Mouse (Mus musculus) heart, embryonic 16.5 days (tissue): Measurements from ENCODE around the gene Plcb4. TPM values are rescaled to one million over a fixed set of nuclear protein-coding genes. Genes with fewer than 3 reads are reported as not detected.
A peak's percentile ranks its signal among the peaks of the same experiment; 100 is the strongest.

Experiments used
- ATAC-seq: fragments of 200-750 bp; cut with Nextera tagmentation; replicated peaks from 2 replicates; pipeline ENCODE4 v1.8.0; 2017; ENCODE audit warnings: moderate number of reproducible peaks; ENCODE audit not compliant: insufficient read depth, low FRiP score; ENCODE audit errors: extremely low read depth
- H3K27ac ChIP-seq: fragments of 300-500 bp; sonication (generic); 2 replicates; pipeline ENCODE4 v1.5.1; 2014; ENCODE audit warnings: mild to moderate bottlenecking, low read length, control low read depth, moderate library complexity
- H3K27me3 ChIP-seq: fragments of 300-500 bp; sonication (generic); 2 replicates; pipeline ENCODE4 v1.6.1; 2014; ENCODE audit warnings: low read length, mixed read lengths; ENCODE audit not compliant: control insufficient read depth, insufficient read depth
- H3K36me3 ChIP-seq: fragments of 300-500 bp; sonication (generic); 2 replicates; pipeline ENCODE4 v1.6.1; 2014; ENCODE audit not compliant: control insufficient read depth, insufficient read depth
- H3K4me1 ChIP-seq: fragments of 300-500 bp; sonication (generic); 2 replicates; pipeline ENCODE4 v1.6.1; 2014; ENCODE audit warnings: low read length, mixed read lengths; ENCODE audit not compliant: control insufficient read depth, insufficient read depth
- H3K4me2 ChIP-seq: fragments of 300-500 bp; sonication (generic); 2 replicates; pipeline ENCODE4 v1.6.1; 2014; ENCODE audit warnings: low read depth, mild to moderate bottlenecking, control low read depth, low read length
- H3K4me3 ChIP-seq: fragments of 300-500 bp; sonication (generic); 2 replicates; pipeline ENCODE4 v1.5.1; 2014; ENCODE audit warnings: mild to moderate bottlenecking, control low read depth, low read length
- H3K9ac ChIP-seq: fragments of 300-500 bp; sonication (generic); 2 replicates; pipeline ENCODE4 v1.6.1; 2014; ENCODE audit warnings: low read length, control low read depth
- H3K9me3 ChIP-seq: fragments of 300-500 bp; sonication (generic); replicated peaks from 2 replicates; pipeline ENCODE4 v1.6.1; 2016; ENCODE audit warnings: low read length; ENCODE audit not compliant: control insufficient read depth
- WGBS: fragments of 180-500 bp; shearing (Covaris S2); extraction: QIAGEN DNeasy Blood & Tissue Kit; methylation state at CpG from one replicate; pipeline ENCODE4 v1.1.7; 2014; 5-methylcytosine and 5-hydroxymethylcytosine counted together
- polyA plus RNA-seq: library from polyadenylated mRNA; unstranded; fragments of >200 nt; fragmentation: Nextera tagmentation; extraction: Ambion mirVana; gene quantifications from 2 replicates; pipeline ENCODE4 v1.2.1, GENCODE M21; 2015

Plcb4 gene
- polyA plus RNA-seq, 1 experiment from 2014 or later: 31.9 TPM

- WGBS: 25% methylated on average over 10 of the region's 10 CpGs
- Histone ChIP-seq H3K4me2 (peak overlapping the region; percentile 15; the same call in 1 of the 2 replicates), H3K4me3 (no peak overlapping the region), H3K36me3 (no peaks in the 10 kb centered on the region), H3K9ac (no peak overlapping the region), H3K4me1 (peaks cover 16% of the 10 kb centered on the region), H3K27ac (peak overlapping the region; percentile 76), H3K9me3 (no peaks in the 10 kb centered on the region), H3K27me3 (no peaks in the 10 kb centered on the region)
- peak; percentile 74; the same call in 1 of the 2 replicates for ATAC-seq
These were observed 114.6 kb downstream of the Plcb4 start for GRCm38 (mm10) chr2:135773194-135773972.

- peaks cover 16% of the 10 kb centered on the region for H3K4me1 ChIP-seq
- H3K9me3 ChIP-seq: no peaks in the 10 kb centered on the region
- H3K9ac ChIP-seq: no peak overlapping the region
- no peaks in the 10 kb centered on the region for H3K36me3 ChIP-seq
- 62% methylated on average over 4 of the region's 4 CpGs for WGBS
- no peak for ATAC-seq
- H3K4me2 ChIP-seq: no peak overlapping the region
- H3K27me3 ChIP-seq: no peaks in the 10 kb centered on the region
- H3K4me3 ChIP-seq: no peak overlapping the region
- no peak overlapping the region for H3K27ac ChIP-seq
These were observed 116.2 kb downstream of the Plcb4 start for GRCm38 (mm10) chr2:135775026-135775425.

- Histone ChIP-seq H3K4me3 (no peak overlapping the region), H3K9ac (no peak overlapping the region), H3K4me2 (no peak overlapping the region), H3K27me3 (no peaks in the 10 kb centered on the region), H3K4me1 (peaks cover 16% of the 10 kb centered on the region), H3K36me3 (no peaks in the 10 kb centered on the region), H3K9me3 (no peaks in the 10 kb centered on the region), H3K27ac (no peak overlapping the region)
- 91% methylated on average over 4 of the region's 4 CpGs for WGBS
- ATAC-seq: no peak
These were observed 117.4 kb downstream of the Plcb4 start for GRCm38 (mm10) chr2:135776131-135776775.

DNA sequence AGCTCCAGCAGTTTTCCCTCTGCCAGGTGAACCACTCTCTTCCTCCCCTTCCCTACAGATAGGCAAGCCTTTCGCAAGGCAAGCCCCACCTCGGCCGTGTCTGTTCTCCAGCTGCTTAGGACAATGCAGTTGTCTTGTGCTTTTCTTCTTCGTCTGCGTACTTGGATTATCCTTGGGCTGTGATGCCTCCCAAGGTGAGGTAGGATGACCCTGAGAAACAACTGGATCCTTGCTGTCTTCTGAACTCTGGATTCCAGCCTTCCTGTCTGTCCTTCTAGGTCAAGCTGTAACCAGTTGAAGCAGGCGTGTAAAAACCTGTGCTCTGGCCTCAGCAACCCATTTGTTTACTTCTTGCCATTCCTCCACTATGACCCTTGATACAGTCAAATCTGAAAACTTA lies 122.6 kb downstream of the Plcb4 start:
- 82% methylated on average over 6 of the region's 6 CpGs for WGBS
- H3K9ac ChIP-seq: no peak overlapping the region

GRCm38 (mm10) chr2:135787415-135787814 lies 128.6 kb downstream of the Plcb4 start:
- 90% methylated on average over 6 of the region's 6 CpGs for WGBS
- no peaks in the 10 kb centered on the region for H3K36me3 ChIP-seq
- no peak overlapping the region for H3K4me2 ChIP-seq
- H3K4me3 ChIP-seq: no peak overlapping the region
- H3K27me3 ChIP-seq: no peaks in the 10 kb centered on the region
- no peak overlapping the region for H3K27ac ChIP-seq
- no peak for ATAC-seq
- no peaks in the 10 kb centered on the region for H3K9me3 ChIP-seq
- H3K4me1 ChIP-seq: no peaks in the 10 kb centered on the region
- no peak overlapping the region for H3K9ac ChIP-seq

More for the DNA sequence above, 122.6 kb downstream of the Plcb4 start:
- Histone ChIP-seq H3K27ac (no peak overlapping the region), H3K36me3 (no peaks in the 10 kb centered on the region), H3K4me2 (no peak overlapping the region), H3K4me3 (no peak overlapping the region), H3K27me3 (no peaks in the 10 kb centered on the region), H3K4me1 (no peaks in the 10 kb centered on the region), H3K9me3 (no peaks in the 10 kb centered on the region)
- ATAC-seq: no peak

GRCm38 (mm10) chr2:135792907-135793306 lies 134.1 kb downstream of the Plcb4 start:
- Histone ChIP-seq H3K4me2 (no peak overlapping the region), H3K4me1 (peaks cover 5% of the 10 kb centered on the region), H3K36me3 (no peaks in the 10 kb centered on the region), H3K27me3 (no peaks in the 10 kb centered on the region), H3K27ac (no peak overlapping the region), H3K9me3 (no peaks in the 10 kb centered on the region), H3K9ac (no peak overlapping the region), H3K4me3 (no peak overlapping the region)
- 95% methylated on average over 4 of the region's 4 CpGs for WGBS
- ATAC-seq: no peak

- Histone ChIP-seq H3K27me3 (no peaks in the 10 kb centered on the region), H3K9ac (no peak overlapping the region), H3K36me3 (no peaks in the 10 kb centered on the region), H3K4me3 (no peak overlapping the region), H3K27ac (no peak overlapping the region), H3K4me2 (no peak overlapping the region), H3K4me1 (peaks cover 5% of the 10 kb centered on the region), H3K9me3 (no peaks in the 10 kb centered on the region)
- no peak for ATAC-seq
- 65% methylated on average over 5 of the region's 5 CpGs for WGBS
These were observed 137.9 kb downstream of the Plcb4 start for GRCm38 (mm10) chr2:135796684-135797083.

- Histone ChIP-seq H3K4me3 (no peak overlapping the region), H3K4me1 (peaks cover 5% of the 10 kb centered on the region), H3K9me3 (no peaks in the 10 kb centered on the region), H3K4me2 (no peak overlapping the region), H3K27me3 (no peaks in the 10 kb centered on the region), H3K27ac (peak overlapping the region; percentile 41), H3K36me3 (no peaks in the 10 kb centered on the region), H3K9ac (no peak overlapping the region)
- ATAC-seq: peak; percentile 63; the same call in 1 of the 2 replicates
- WGBS: 58% methylated on average over 5 of the region's 5 CpGs
These were observed 139.1 kb downstream of the Plcb4 start for GRCm38 (mm10) chr2:135797677-135798546.
